Mouse (Mus musculus) heart, embryonic 15.5 days (tissue): ENCODE data around the gene Mpzl3. TPM values are rescaled to one million over a fixed set of nuclear protein-coding genes. Genes with fewer than 3 reads are reported as not detected.

ENCODE experiments used
- ATAC-seq: fragments of 200-750 bp; cut with Nextera tagmentation; replicated peaks from 2 replicates; pipeline ENCODE4 v1.8.0; 2017; ENCODE audit warnings: low read depth, moderate TSS enrichment; ENCODE audit not compliant: insufficient number of reproducible peaks, insufficient read depth, low FRiP score
- H3K27ac ChIP-seq: fragments of 300-500 bp; sonication (generic); 2 replicates; pipeline ENCODE4 v1.5.1; 2015; ENCODE audit warnings: mild to moderate bottlenecking, inconsistent platforms
- H3K27me3 ChIP-seq: fragments of 300-500 bp; sonication (generic); 2 replicates; pipeline ENCODE4 v1.6.1; 2015; ENCODE audit warnings: inconsistent platforms
- H3K36me3 ChIP-seq: fragments of 300-500 bp; sonication (generic); 2 replicates; pipeline ENCODE4 v1.6.1; 2015; ENCODE audit warnings: mild to moderate bottlenecking, inconsistent platforms
- H3K4me1 ChIP-seq: fragments of 300-500 bp; sonication (generic); replicated peaks from 2 replicates; pipeline ENCODE4 v1.6.1; 2015; ENCODE audit warnings: inconsistent platforms
- H3K4me2 ChIP-seq: fragments of 300-500 bp; sonication (generic); 2 replicates; pipeline ENCODE4 v1.6.1; 2015; ENCODE audit warnings: inconsistent platforms, mild to moderate bottlenecking, moderate library complexity
- H3K4me3 ChIP-seq: fragments of 300-500 bp; sonication (generic); 2 replicates; pipeline ENCODE4 v1.5.1; 2015; ENCODE audit warnings: mild to moderate bottlenecking, inconsistent platforms
- H3K9ac ChIP-seq: fragments of 300-500 bp; sonication (generic); 2 replicates; pipeline ENCODE4 v1.6.1; 2015; ENCODE audit warnings: mild to moderate bottlenecking, inconsistent platforms
- H3K9me3 ChIP-seq: fragments of 300-500 bp; sonication (generic); replicated peaks from 2 replicates; pipeline ENCODE4 v1.6.1; 2016; ENCODE audit warnings: inconsistent platforms
- whole genome bisulfite sequencing: fragments of 180-500 bp; shearing (Covaris S2); methylation state at CpG from one replicate; pipeline ENCODE4 v1.1.7; 2015; ENCODE audit warnings: mixed read lengths; 5-methylcytosine and 5-hydroxymethylcytosine counted together
- polyA plus RNA-seq: library from polyadenylated mRNA; unstranded; fragments of >200 nt; fragmentation: Nextera tagmentation; extraction: Ambion mirVana; gene quantifications from 2 replicates; pipeline ENCODE4 v1.2.1, GENCODE M21; 2015

Mpzl3 gene
- 1.4 and 1.6 TPM in 2 replicates for polyA plus RNA-seq

DNA sequence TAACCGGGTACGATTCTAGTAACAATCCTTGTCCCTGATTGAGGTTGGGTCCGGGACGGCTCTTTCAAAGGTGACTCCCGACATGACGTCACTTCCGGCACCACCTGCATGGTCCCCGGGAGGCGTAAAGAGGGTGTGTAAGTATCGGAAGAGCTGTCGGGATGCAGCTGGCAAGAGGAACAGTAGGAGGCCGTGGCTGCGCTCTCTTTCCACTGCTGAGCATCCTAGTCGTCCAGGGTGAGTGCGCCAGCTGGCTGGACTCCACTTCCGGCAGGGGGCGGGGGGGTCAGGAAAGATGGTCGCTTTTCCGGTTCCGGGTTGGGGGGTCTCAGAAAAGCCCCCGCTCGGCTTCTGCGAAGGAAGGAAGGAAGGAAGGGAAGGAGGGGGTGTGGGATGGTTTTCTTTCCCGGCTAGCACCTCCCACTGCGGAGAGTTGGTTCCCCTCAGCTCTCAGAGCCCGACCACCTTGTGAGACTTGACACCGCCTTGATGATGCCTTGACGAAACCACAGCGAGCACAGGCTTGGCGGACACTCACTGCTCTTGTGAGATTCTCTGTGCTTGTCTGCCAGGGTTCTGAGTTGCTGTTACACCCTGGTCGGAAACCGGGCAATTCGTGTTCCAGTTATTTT lies at the start of gene Mpzl3:
Mpzl3 (plus strand) TSS at position 105 of the 632 bp plus-strand sequence.
- peaks cover 61% of the 10 kb centered on the region for H3K27me3 ChIP-seq
- peak within 1 kb of the TSS; percentile 84 for H3K4me2 ChIP-seq
- no peaks in the 10 kb centered on the region for H3K4me1 ChIP-seq
- peak within 1 kb of the TSS; percentile 90 for H3K27ac ChIP-seq
- H3K9ac ChIP-seq: peak within 1 kb of the TSS; percentile 41; the same call in 1 of the 2 replicates
- no peaks in the 10 kb centered on the region for H3K9me3 ChIP-seq
- peak within 1 kb of the TSS; percentile 79 for H3K4me3 ChIP-seq
- ATAC-seq: peak; percentile 82
- no peaks in the 10 kb centered on the region for H3K36me3 ChIP-seq
- under 1% methylated on average over 33 of the region's 33 CpGs for WGBS

DNA sequence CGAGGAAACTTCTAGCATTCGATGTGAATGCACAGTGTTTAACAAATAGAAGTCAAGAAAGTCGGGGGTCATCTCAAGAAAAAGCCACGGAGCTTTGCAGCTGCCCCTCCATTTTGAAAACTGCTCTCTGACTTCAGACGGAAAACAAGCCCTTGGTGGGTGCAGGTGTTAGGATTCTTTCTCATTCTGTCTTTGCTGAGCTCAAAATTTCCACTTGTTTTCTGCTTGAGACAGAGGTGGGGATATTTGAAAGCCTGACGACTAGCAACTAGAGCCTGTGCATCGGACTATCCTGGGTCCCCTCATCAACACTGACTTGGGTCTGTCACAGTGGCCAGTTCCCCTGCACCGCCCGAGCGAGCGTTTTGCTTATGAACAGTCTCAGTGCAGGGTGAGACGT lies 47.6 kb upstream of the Mpzl3 start:
- Histone ChIP-seq H3K9ac (no peak overlapping the region), H3K9me3 (no peaks in the 10 kb centered on the region), H3K27me3 (peaks cover 4% of the 10 kb centered on the region; the same call in 1 of the 2 replicates), H3K36me3 (no peaks in the 10 kb centered on the region), H3K4me2 (no peak overlapping the region), H3K4me1 (no peaks in the 10 kb centered on the region), H3K27ac (no peak overlapping the region), H3K4me3 (no peak overlapping the region)
- 69% methylated on average over 12 of the region's 12 CpGs for WGBS
- ATAC-seq: no peak

DNA sequence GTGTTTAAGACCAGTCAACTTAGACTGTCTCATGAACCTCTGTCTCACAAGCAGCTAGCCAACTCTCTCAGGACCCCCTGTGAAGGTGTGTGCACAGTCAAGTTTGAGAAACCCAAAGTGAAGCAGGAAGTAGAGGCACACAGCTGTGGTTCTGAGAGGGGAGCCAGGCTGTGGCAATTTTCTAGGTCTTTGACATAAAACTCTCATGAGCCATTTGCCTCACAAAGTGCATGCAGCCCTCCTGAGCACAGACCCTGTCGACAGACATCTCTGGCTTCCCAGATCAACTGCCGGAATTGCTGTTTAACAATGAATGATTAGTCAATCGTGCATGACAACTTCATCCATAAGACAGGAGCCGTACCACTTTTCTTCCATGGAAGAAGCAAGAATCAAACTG lies 46.6 kb upstream of the Mpzl3 start:
- peak overlapping the region; percentile 3; the same call in 1 of the 2 replicates for H3K4me3 ChIP-seq

DNA sequence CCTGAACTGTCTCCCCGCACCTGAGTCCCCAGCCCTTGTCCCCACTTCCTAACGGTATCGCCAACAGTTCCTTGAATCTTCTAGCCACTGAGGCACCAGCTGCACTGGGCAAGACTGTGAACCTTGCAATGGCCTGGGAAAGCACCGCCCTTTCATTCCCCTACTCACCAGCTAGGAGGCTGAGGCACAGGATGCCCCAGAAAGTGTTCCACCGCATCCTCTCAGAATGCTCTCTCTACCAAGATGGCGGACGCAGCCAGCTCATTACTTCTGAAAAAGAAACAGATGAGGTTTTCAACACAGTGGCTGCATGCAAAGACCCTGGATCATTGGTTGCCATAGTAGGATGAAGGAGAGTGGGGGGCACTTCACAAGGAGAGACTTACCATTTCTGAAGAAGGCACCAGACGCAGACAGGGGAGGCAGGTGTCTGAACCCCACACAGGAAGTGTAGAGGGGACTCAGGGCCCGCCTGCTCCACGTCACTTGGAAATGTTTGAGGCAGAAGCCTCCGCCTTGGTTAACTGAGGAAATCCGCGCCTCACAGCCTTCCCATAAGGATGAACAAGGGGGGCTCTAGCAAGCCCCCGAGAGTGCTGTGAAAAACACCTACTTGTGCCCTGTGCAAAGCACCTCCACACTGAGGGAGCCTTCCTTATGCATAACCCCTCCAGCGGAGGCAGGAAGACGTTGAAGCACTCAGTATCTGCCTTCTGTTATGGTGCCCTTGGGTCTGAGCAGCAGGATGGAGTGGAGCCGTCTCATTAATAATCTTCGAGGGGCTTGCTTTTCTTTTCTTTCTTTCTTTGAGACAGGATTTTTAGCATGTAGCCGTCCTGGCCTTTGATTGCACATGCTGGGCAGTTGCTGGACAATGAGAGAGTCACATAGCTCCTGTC lies 45.6 kb upstream of the Mpzl3 start, which contains the start of gene Cd3e:
Cd3e (minus strand) TSS at position 448 of the 899 bp plus-strand sequence.
- peaks cover 4% of the 10 kb centered on the region; the same call in 1 of the 2 replicates for H3K27me3 ChIP-seq
- no peaks in the 10 kb centered on the region for H3K36me3 ChIP-seq
- no peak for ATAC-seq
- H3K9me3 ChIP-seq: no peaks in the 10 kb centered on the region
- 73% methylated on average over 19 of the region's 19 CpGs for WGBS
- no peak within 1 kb of the TSS for H3K9ac ChIP-seq
- H3K4me3 ChIP-seq: peak within 1 kb of the TSS; percentile 3; the same call in 1 of the 2 replicates
- peak within 1 kb of the TSS; percentile 16; the same call in 1 of the 2 replicates for H3K27ac ChIP-seq
- no peaks in the 10 kb centered on the region for H3K4me1 ChIP-seq
- H3K4me2 ChIP-seq: no peak within 1 kb of the TSS

More for the DNA sequence above, 46.6 kb upstream of the Mpzl3 start:
- no peak overlapping the region for H3K9ac ChIP-seq
- H3K36me3 ChIP-seq: no peaks in the 10 kb centered on the region
- no peak overlapping the region; the same call in 1 of the 2 replicates for H3K27ac ChIP-seq
- no peaks in the 10 kb centered on the region for H3K9me3 ChIP-seq
- H3K4me2 ChIP-seq: no peak overlapping the region
- no peaks in the 10 kb centered on the region for H3K4me1 ChIP-seq
- H3K27me3 ChIP-seq: peaks cover 4% of the 10 kb centered on the region; the same call in 1 of the 2 replicates
- no peak for ATAC-seq
- WGBS: 70% methylated on average over 4 of the region's 4 CpGs

DNA sequence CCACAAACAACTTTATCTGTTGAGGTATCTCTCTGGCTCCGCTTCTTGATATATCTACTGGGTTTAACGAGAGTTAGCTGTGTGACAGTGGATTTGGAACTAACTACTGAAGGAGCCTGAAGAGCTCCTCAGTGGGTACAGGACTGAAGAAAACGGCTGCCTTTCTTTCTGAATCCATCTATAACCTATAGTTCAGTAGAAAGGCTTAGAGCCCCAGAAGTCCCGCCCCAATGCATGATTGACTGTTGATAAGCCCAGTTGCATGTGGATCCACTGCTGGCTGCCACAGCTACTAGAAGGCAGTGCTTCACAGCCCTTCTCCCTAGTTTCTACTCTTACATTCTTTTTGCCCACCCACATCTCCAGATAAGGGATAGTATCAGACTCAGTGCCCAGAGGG lies 44.5 kb upstream of the Mpzl3 start:
- Histone ChIP-seq H3K36me3 (no peaks in the 10 kb centered on the region), H3K27ac (peak overlapping the region; percentile 16; the same call in 1 of the 2 replicates), H3K27me3 (no peaks in the 10 kb centered on the region), H3K9ac (no peak overlapping the region), H3K9me3 (no peaks in the 10 kb centered on the region), H3K4me1 (no peaks in the 10 kb centered on the region), H3K4me3 (no peak overlapping the region), H3K4me2 (no peak overlapping the region)
- no peak for ATAC-seq
- 60% methylated on average over 4 of the region's 4 CpGs for WGBS

DNA sequence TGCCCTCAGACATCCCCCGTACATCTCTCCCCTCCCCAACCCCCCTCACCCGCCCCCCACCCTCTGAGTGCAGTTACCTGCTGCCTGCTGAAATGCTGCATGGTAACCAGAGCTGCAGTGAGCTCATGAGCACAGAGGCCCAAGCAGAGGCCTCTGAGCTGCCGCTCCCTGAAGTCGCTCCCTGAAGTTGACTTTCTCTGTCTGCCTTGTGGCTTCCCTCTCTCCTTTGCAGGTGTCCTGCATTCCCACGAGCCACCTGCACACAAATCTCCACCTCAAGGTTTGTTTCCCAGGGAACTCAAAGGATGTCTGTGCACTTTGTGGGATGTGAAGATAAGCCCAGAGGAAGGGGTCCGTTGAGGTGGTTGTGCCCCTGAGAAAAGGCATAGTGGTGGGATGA lies 43.7 kb upstream of the Mpzl3 start:
- Histone ChIP-seq H3K4me3 (no peak overlapping the region), H3K27me3 (no peaks in the 10 kb centered on the region), H3K9me3 (no peaks in the 10 kb centered on the region), H3K9ac (no peak overlapping the region), H3K4me1 (no peaks in the 10 kb centered on the region), H3K27ac (no peak overlapping the region), H3K4me2 (no peak overlapping the region), H3K36me3 (no peaks in the 10 kb centered on the region)
- no peak for ATAC-seq
- 36% methylated on average over 6 of the region's 6 CpGs for WGBS

DNA sequence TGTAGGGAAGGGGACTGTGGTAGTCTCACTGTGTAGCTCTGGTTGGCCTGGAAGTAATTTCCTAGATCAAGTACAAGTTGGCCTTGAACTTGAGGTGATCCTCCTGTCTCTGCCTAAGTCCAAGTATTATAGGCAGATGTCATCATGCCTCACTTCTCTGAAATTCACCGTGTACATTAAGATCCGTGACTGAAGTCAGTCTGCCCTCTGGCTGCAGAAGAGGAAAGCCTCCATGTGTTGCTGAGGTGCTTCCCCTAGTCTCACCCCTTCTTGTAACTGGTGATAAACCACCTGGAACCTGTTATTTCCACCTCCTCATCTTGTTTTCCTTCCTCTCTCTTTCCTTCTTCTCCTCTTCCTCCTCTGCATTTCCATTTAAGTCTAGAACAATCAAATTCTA lies 40.1 kb upstream of the Mpzl3 start:
- H3K4me3 ChIP-seq: no peak overlapping the region
- no peak for ATAC-seq
- no peaks in the 10 kb centered on the region for H3K9me3 ChIP-seq
- no peaks in the 10 kb centered on the region for H3K27me3 ChIP-seq
- H3K27ac ChIP-seq: no peak overlapping the region
- no peak overlapping the region for H3K4me2 ChIP-seq
- H3K9ac ChIP-seq: no peak overlapping the region
- H3K36me3 ChIP-seq: no peaks in the 10 kb centered on the region
- 32% methylated on average over 2 of the region's 2 CpGs for WGBS
- H3K4me1 ChIP-seq: no peaks in the 10 kb centered on the region

DNA sequence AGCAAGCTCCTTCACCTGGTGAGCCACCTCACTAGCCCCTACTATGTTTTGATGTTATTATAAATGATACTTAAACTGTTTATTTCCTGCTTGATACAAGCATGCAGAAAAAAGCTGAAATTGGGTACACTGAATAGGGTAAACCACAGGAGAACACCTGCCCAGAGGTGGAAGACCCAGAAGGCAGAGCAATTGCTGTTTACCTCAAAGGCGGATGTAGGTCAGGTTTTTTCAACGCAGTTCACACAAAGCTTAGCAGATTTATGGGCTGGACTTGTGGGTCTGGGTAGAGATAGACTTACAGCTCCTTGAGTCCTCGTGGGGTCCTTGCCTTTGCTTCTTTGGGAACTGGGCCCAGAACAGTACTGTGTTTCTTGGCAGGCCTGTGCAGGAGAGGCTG lies 39.1 kb upstream of the Mpzl3 start:
- Histone ChIP-seq H3K36me3 (no peaks in the 10 kb centered on the region), H3K4me2 (no peak overlapping the region), H3K4me1 (no peaks in the 10 kb centered on the region), H3K27ac (no peak overlapping the region), H3K4me3 (no peak overlapping the region), H3K27me3 (no peaks in the 10 kb centered on the region), H3K9ac (no peak overlapping the region), H3K9me3 (no peaks in the 10 kb centered on the region)
- WGBS: 67% methylated on average over 3 of the region's 3 CpGs
- ATAC-seq: no peak

DNA sequence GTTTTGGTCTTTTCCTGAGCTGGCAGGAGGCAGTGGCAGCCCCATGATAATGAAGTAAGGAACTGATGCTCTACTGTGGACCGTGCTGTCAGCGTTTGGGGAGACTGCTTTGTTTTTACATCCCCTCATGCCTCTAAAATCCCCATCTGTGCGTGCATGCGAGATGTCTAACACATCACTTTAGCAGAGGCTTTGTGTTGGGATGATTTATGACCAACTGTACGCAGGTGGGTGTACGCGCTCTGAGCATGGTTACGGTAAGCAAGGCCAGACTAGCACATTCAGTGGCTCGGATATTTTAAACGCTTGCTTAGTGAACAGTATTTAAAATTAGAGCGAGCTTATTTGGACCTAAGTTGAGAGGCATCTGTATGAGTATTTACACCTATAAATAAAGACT lies 37.0 kb upstream of the Mpzl3 start:
- H3K4me3 ChIP-seq: no peak overlapping the region
- no peaks in the 10 kb centered on the region for H3K36me3 ChIP-seq
- WGBS: 81% methylated on average over 11 of the region's 11 CpGs
- no peaks in the 10 kb centered on the region for H3K9me3 ChIP-seq
- H3K4me1 ChIP-seq: no peaks in the 10 kb centered on the region
- no peak for ATAC-seq
- no peak overlapping the region for H3K9ac ChIP-seq
- H3K27ac ChIP-seq: no peak overlapping the region
- no peaks in the 10 kb centered on the region for H3K27me3 ChIP-seq
- H3K4me2 ChIP-seq: no peak overlapping the region

DNA sequence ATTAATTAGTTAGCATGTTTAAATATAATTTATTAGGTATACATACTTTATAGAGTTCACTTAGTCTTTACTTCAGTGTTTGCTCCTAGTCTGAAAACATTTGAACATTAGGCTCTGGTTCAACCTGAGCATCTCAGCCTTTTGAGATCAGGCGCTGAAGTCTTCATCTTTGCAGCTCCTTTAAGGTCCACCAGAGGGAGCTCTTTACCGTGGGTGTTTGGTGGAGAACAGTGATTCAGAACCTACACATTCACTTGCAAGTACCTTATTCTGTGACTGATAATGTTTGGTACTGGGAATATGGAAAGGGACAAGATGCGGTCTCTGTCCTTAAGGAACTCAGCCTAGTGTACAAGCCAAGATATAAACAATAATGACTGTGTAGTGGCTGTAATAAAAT lies 32.2 kb upstream of the Mpzl3 start:
- WGBS: 10% methylated on average over 3 of the region's 3 CpGs
- Histone ChIP-seq H3K9me3 (no peaks in the 10 kb centered on the region), H3K4me2 (no peak overlapping the region), H3K27ac (no peak overlapping the region), H3K27me3 (peaks cover 17% of the 10 kb centered on the region), H3K36me3 (no peaks in the 10 kb centered on the region), H3K4me1 (no peaks in the 10 kb centered on the region), H3K9ac (no peak overlapping the region), H3K4me3 (no peak overlapping the region)
- ATAC-seq: no peak

DNA sequence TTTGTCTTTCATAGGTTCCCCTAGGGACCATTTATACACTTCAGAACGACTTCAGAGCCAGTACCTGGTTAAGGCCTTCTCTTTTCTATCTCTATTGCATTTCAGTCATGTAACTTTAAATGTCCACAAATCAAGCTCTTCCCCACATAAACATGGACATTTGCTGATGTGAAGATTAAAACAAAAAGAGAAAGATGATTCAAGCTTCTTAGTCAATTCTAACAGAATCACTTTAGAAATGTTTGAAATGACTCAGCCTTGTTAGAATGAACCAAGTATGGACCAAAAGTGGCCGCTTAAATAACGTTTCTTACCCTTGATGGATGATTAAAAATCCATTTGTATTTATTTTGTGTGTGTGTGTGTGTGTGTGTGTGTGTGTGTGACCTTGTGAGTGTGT lies 31.3 kb upstream of the Mpzl3 start:
- H3K36me3 ChIP-seq: no peaks in the 10 kb centered on the region
- H3K9ac ChIP-seq: no peak overlapping the region
- no peak overlapping the region for H3K4me3 ChIP-seq
- peaks cover 25% of the 10 kb centered on the region for H3K27me3 ChIP-seq
- no peaks in the 10 kb centered on the region for H3K9me3 ChIP-seq
- no peak overlapping the region for H3K4me2 ChIP-seq
- no peaks in the 10 kb centered on the region for H3K4me1 ChIP-seq
- ATAC-seq: no peak
- 52% methylated on average over 3 of the region's 3 CpGs for WGBS
- H3K27ac ChIP-seq: no peak overlapping the region
